Mouse (Mus musculus) frontal cortex, postnatal 10 days (tissue): Measurements from ENCODE around the gene U2surp.

Source experiments
- DNase-seq, 2 experiments: peaks; one replicate each; pipeline ENCODE4 v3.0.0; 2022; ENCODE audit warnings: low spot score in 2 of 2, mixed read lengths in 1 of 2

The U2surp gene

DNA sequence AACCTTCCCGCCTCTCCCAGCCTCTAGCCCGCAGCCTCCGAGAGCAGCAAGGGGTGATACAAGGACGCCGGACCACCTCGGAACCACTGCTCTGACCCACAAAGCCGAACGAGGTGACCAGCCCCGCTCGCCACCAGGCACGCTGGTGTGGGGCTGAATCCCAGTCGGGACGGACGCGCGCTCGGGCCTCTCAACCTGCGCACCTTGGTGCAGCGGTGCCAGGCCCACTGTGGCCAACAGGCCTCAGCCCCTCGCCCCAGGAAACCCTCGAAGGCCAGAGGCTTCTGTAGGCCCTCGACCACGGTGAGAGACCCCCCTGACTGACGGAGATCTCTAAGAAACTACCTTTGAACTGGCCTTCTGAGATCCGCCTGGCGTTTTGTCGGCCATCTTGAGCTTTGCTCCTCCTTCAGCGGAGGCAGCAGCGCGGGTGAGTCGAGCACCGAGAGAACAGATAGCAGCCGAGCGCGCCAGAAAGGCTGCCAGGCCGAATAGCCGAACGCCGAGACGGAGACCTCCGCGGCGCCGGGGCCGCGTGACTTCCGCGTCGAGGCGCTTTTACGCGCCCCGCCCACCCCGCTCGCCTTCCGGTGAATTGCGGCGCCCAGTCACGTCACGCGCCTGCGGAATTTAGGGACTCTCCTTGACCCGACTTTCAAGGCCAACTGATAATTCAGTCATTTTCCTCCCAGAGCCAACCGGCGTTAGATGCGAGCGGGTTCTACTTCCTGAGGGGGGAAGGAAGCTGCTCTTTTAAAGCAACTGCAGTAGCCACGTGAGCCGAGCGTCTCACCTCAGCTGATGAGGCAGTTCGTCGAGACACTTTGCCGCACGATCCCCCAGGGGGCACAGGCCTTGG, at the start of gene U2surp:
Gene U2surp (minus strand): TSS at position 525 of the 859 bp plus-strand sequence.
- peak; percentile 94 to 96 for DNase-seq

DNA sequence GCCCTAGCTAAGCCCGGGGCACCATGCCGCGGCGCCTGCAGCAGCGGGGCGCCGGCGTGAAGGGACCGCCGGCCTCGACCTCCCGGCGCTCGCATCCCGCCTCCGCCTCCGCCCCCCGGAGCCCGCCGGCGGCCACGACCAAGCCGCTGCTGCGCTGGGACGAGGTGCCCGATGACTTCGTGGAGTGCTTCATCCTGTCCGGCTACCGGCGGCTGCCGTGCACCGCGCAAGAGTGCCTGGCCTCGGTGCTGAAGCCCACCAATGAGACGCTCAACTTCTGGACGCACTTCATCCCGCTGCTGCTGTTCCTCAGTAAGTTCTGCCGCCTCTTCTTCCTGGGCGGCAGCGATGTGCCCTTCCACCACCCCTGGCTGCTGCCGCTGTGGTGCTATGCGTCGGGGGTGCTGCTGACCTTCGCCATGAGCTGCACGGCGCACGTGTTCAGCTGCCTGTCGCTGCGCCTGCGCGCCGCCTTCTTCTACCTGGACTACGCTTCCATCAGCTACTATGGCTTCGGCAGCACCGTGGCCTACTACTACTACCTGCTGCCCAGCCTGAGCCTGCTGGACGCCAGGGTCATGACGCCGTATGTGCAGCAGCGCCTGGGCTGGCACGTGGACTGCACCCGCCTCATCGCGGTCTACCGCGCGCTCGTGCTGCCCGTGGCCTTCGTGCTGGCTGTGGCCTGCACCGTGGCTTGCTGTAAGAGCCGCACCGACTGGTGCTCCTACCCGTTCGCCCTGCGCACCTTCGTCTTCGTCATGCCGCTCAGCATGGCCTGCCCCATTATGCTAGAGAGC, 48.3 kb upstream of the U2surp start:
- DNase-seq: peak; percentile 34 to 53

DNA sequence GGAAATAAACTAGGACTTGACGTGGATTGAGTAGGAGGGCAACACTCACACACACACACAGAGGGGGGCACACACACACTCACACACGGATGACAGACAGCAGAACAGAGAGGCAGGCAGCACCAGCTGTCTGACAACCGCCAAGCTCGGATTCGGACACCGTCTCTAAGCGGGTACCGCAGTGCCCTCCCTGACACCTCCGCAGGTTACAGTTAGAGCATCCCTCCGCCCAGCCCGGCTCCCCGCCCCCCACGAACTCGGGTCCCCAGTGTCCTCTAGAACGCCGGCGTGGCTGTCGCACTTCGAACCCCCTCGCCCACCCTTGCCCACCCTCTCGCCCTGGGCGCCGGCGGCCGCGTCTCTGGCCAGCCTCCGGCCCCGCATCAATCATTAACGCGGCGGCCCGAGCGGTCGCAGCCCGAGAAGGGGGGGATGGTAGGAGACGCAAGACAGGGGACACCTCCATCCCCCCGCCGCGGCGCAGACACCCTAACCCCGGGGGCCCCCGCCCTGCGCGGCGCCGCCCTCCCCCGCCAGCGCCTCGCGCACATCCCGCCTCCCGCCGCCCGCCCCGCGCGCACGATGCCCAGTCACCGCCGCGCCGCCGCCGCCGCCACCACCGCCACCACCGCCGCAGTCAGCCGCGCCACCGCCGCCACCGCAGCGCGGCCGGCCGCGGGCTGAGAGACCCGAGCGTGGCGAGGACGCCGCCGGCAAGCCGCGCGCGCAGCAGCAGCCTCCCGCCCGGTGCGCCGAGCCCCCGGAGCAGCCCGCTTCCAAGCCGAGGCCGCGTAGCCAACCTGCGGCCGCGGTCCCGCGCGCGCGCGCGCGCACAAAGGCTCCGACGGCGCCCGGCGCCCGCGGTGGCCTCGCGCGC, 47.5 kb upstream of the U2surp start, which contains the start of gene Paqr9:
Gene Paqr9 (plus strand): TSS at position 599 of the 877 bp plus-strand sequence.
- DNase-seq: peak; percentile 51 to 56

DNA sequence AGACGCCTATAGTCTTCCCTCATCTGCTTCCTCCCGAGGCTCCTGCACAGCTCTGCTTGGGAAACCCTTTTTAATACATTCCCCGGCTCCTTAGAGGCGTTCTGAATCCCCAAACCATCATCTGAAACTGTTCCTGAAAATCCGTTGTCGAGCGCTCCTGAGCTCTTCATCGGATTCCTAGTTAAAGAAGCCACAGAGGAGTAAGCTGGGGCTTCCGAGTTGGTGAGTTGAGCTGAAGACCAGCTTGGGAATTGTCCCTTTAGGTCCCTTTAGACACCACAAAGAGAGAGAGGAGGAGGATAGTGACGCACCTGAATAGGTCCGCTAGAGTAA, 46.9 kb upstream of the U2surp start:
- no peak for DNase-seq

GRCm38 (mm10) chr9:95557722-95558121, 45.9 kb upstream of the U2surp start:
- no peak for DNase-seq

DNA sequence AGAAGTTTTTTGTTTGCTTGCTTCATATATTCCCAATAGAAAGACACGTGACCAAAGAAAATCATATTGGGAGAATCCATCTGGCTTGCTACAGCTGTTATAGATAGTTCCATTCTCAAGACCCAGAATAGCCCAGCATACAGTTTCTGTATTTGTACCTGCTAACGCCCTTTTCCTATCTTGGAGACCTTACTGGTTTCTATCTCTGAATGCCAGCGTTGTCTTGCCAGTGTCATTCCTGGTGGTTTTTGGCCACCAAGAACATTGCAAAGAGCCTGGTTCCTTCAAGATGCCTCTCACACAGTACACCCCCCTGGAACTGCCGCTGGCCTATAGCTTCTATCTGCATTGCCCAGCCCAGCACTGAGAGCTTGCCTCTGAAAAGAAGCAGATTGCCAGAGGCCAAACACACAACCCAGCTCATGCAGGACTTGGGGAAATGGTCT, 44.3 kb upstream of the U2surp start:
- no peak for DNase-seq

- DNase-seq: no peak
Observed at GRCm38 (mm10) chr9:95555233-95555740, 43.5 kb upstream of the U2surp start.

- no peak for DNase-seq
Observed at GRCm38 (mm10) chr9:95554231-95555221, 42.7 kb upstream of the U2surp start.

DNA sequence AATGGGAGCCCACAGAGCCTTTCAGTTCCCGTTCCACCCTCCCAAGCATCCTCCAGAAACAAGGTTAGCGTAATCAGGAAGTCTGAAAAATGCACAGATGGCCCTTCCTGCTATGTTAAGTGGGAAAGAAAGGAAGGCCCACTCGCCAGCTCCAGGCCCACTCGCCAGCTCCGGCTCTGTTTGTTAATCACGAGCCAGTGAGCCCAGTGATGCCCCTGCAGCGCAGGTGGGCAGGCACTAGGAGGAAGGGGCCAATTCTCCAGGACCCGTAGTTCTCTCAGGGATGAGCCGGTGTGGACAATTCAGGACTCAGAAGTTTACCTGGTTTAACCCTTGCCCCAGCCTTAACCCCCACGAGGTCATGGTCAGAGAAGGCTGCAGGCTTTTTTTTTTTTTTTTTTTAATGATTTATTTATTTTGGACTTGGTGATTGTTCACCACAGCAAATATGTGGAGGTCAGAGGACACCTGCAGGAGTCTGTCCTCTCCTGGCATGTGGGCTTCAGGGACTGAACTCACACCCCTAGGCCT, 40.4 kb upstream of the U2surp start:
- DNase-seq: no peak

DNA sequence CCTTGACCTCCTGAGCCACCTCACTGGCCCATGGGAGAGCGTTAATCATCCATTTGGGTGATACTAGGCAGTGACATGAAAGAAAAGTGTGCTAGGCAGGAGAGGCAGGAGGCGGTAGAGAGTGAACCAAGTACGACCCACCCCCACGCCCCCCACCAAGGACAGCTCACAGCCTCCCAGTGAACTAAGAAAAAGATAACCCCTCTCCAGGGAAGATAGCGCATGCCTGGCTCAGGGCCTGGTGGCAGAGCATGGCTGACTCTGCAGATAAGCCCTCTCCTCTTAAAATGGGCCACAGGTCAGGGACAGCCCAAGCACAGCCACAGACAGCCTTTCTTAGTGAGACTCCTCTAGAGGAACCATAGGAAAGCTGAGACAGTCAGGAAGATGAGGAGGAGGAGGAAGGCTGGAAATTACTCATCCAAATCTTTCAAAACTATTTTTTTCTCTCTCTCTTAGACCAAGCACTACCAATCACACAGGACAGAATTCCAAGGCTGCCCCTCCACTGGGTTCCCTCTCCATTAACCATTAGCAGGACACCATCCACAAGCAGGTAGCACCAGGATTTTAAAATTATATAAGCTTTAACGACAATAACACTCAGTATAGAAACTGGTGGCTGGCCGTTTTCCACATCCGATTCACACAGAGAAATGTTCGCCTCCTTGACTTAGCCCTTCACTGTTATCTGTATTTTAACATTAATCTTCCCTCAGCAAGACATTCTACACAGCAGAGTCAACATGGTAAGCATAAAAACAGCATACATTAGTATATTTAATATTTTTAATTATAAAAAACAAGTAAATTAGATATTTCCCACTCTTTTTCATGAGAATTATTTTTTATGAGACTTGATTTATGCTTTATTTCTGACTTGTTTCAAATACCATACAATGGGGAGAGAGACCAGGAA, 39.3 kb upstream of the U2surp start:
- DNase-seq: no peak

GRCm38 (mm10) chr9:95549626-95550411, 38.0 kb upstream of the U2surp start:
- no peak for DNase-seq

GRCm38 (mm10) chr9:95546679-95547078, 34.9 kb upstream of the U2surp start:
- no peak for DNase-seq

GRCm38 (mm10) chr9:95544598-95544997, 32.8 kb upstream of the U2surp start:
- no peak for DNase-seq

DNA sequence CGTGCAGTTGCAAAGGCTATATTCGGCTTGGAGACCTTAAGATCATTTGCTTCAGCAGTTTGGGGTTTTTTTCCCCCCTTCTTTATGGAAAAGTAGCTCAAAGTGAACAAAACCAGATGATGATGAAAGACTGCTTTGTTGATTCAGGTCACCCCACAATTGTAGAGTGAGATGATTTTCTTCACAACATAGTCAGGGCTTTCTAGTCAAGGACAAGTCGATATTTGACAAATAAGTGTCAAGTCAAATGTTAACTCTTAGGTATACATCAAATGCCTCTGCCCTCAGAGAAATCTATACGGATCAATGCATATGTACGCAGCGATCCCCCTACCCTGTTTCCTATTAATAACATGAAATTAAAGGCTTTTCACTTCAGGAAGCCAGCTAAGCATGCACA, 30.7 kb upstream of the U2surp start:
- DNase-seq: no peak

GRCm38 (mm10) chr9:95541650-95542432, 30.0 kb upstream of the U2surp start:
- no peak for DNase-seq

DNA sequence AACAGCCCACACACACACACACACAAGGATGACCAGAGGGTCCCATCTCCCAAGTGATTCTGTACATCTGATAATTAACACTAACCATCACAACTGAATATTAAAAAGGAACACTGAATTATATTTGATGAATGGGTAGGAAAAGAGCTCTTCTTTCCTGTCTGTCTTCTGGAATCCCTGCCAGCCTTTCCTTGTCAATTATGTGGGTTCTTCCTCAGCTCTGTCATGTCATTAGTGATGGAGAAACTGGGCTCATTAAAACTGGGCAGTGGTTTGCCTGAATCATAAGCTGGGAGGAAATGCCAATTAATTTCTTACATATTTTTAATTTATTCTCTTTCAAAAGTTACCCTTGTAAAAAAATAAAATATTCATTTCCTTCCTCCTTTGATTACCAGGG, 29.4 kb upstream of the U2surp start:
- DNase-seq: no peak

DNA sequence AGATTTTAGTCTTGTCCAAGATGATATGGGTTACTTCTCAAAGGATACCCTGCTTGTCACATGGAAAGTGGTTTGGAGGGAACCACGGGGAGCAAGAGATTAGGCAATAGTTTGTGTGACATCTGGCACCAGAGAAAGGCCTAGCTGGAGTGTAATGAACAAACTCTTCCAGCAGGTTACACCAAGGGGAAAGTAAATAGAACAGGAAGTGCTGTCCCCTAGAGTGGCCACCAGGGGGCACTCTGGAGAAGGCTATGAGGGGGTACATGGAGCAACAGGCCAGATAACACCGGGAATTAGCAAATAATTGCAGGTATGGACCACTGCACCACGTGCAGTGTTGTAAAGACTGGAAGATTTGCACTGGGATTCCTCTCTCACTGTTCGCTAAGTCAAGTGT, 28.7 kb upstream of the U2surp start:
- no peak for DNase-seq
